Mouse (Mus musculus): ENCODE measurements around the gene Sprr2i. TPM values are rescaled to one million over a fixed set of nuclear protein-coding genes. Genes with fewer than 3 reads are reported as not detected.

Sprr2i gene
- polyA plus RNA-seq (2015; fragmentation: Illumina TruSeq; extraction: RNeasy Lipid Tissue Mini Kit (QIAGEN cat#74804); ENCODE audit: insufficient read depth, low replicate concordance) = not detected

GRCm38 (mm10) chr3:92407691-92408090 is at the start of gene Sprr2i:
Sprr2i (plus strand) TSS chr3:92407991.

GRCm38 (mm10) chr3:92364887-92365286 is 42.9 kb upstream of the Sprr2i start, which contains the start of gene Sprr2f:
Sprr2f (plus strand) TSS chr3:92365187.

GRCm38 (mm10) chr3:92385385-92385784 is 22.4 kb upstream of the Sprr2i start, which contains the start of gene Sprr2h:
Sprr2h (plus strand) TSS chr3:92385685.

GRCm38 (mm10) chr3:92417782-92418181 is 10.0 kb downstream of the Sprr2i start, which contains the start of gene Sprr2j-ps:
Sprr2j-ps (plus strand) TSS chr3:92418082.

GRCm38 (mm10) chr3:92429323-92429722 is 21.5 kb downstream of the Sprr2i start, which contains the start of gene Gm9774:
Gm9774 (minus strand) TSS chr3:92429423.

GRCm38 (mm10) chr3:92432282-92432681 is 24.5 kb downstream of the Sprr2i start, which contains the start of gene Sprr2k:
Sprr2k (plus strand) TSS chr3:92432582.

GRCm38 (mm10) chr3:92438689-92439088 is 30.9 kb downstream of the Sprr2i start, which contains the start of gene Sprr1b:
Sprr1b (minus strand) TSS chr3:92438789.

GRCm38 (mm10) chr3:92458620-92459019 is 50.8 kb downstream of the Sprr2i start, which contains the start of gene Sprr3:
Sprr3 (minus strand) TSS chr3:92458720.

Other genes starting within 250 kb of the Sprr2i start
- not detected for gene Sprr2a1, start 192.2 kb upstream of the Sprr2i start, polyA plus RNA-seq (2015; fragmentation: Illumina TruSeq; extraction: RNeasy Lipid Tissue Mini Kit (QIAGEN cat#74804); ENCODE audit: insufficient read depth, low replicate concordance)
- gene Sprr2a2, start 192.1 kb upstream of the Sprr2i start, polyA plus RNA-seq (2015; fragmentation: Illumina TruSeq; extraction: RNeasy Lipid Tissue Mini Kit (QIAGEN cat#74804); ENCODE audit: insufficient read depth, low replicate concordance) = not detected
- gene Sprr2a3, start 122.6 kb upstream of the Sprr2i start, polyA plus RNA-seq (2015; fragmentation: Illumina TruSeq; extraction: RNeasy Lipid Tissue Mini Kit (QIAGEN cat#74804); ENCODE audit: insufficient read depth, low replicate concordance) = not detected
- not detected for gene Sprr2b, start 91.4 kb upstream of the Sprr2i start, polyA plus RNA-seq (2015; fragmentation: Illumina TruSeq; extraction: RNeasy Lipid Tissue Mini Kit (QIAGEN cat#74804); ENCODE audit: insufficient read depth, low replicate concordance)
- gene Sprr2d, start 68.9 kb upstream of the Sprr2i start, polyA plus RNA-seq (2015; fragmentation: Illumina TruSeq; extraction: RNeasy Lipid Tissue Mini Kit (QIAGEN cat#74804); ENCODE audit: insufficient read depth, low replicate concordance) = not detected
- gene Sprr2e, start 55.8 kb upstream of the Sprr2i start, polyA plus RNA-seq (2015; fragmentation: Illumina TruSeq; extraction: RNeasy Lipid Tissue Mini Kit (QIAGEN cat#74804); ENCODE audit: insufficient read depth, low replicate concordance) = not detected
- not detected for gene Sprr2f, start 42.8 kb upstream of the Sprr2i start, polyA plus RNA-seq (2015; fragmentation: Illumina TruSeq; extraction: RNeasy Lipid Tissue Mini Kit (QIAGEN cat#74804); ENCODE audit: insufficient read depth, low replicate concordance)
- gene Sprr2h, start 22.3 kb upstream of the Sprr2i start, polyA plus RNA-seq (2015; fragmentation: Illumina TruSeq; extraction: RNeasy Lipid Tissue Mini Kit (QIAGEN cat#74804); ENCODE audit: insufficient read depth, low replicate concordance) = not detected
- gene Sprr2j-ps, start 10.1 kb downstream of the Sprr2i start, polyA plus RNA-seq (2015; fragmentation: Illumina TruSeq; extraction: RNeasy Lipid Tissue Mini Kit (QIAGEN cat#74804); ENCODE audit: insufficient read depth, low replicate concordance) = not detected
- gene Gm9774, start 21.4 kb downstream of the Sprr2i start, polyA plus RNA-seq (2015; fragmentation: Illumina TruSeq; extraction: RNeasy Lipid Tissue Mini Kit (QIAGEN cat#74804); ENCODE audit: insufficient read depth, low replicate concordance) = 1.4 TPM
- gene Sprr2k, start 24.6 kb downstream of the Sprr2i start, polyA plus RNA-seq (2015; fragmentation: Illumina TruSeq; extraction: RNeasy Lipid Tissue Mini Kit (QIAGEN cat#74804); ENCODE audit: insufficient read depth, low replicate concordance) = not detected
- gene Sprr1b, start 30.8 kb downstream of the Sprr2i start, polyA plus RNA-seq (2015; fragmentation: Illumina TruSeq; extraction: RNeasy Lipid Tissue Mini Kit (QIAGEN cat#74804); ENCODE audit: insufficient read depth, low replicate concordance) = not detected
- gene Sprr3, start 50.7 kb downstream of the Sprr2i start, polyA plus RNA-seq (2015; fragmentation: Illumina TruSeq; extraction: RNeasy Lipid Tissue Mini Kit (QIAGEN cat#74804); ENCODE audit: insufficient read depth, low replicate concordance) = not detected
- not detected for gene Sprr1a, start 77.9 kb downstream of the Sprr2i start, polyA plus RNA-seq (2015; fragmentation: Illumina TruSeq; extraction: RNeasy Lipid Tissue Mini Kit (QIAGEN cat#74804); ENCODE audit: insufficient read depth, low replicate concordance)
- not detected for gene Sprr4, start 92.5 kb downstream of the Sprr2i start, polyA plus RNA-seq (2015; fragmentation: Illumina TruSeq; extraction: RNeasy Lipid Tissue Mini Kit (QIAGEN cat#74804); ENCODE audit: insufficient read depth, low replicate concordance)
- gene 2310046K23Rik, start 126.5 kb downstream of the Sprr2i start, polyA plus RNA-seq (2015; fragmentation: Illumina TruSeq; extraction: RNeasy Lipid Tissue Mini Kit (QIAGEN cat#74804); ENCODE audit: insufficient read depth, low replicate concordance) = not detected
- gene Ivl, start 165.7 kb downstream of the Sprr2i start, polyA plus RNA-seq (2015; fragmentation: Illumina TruSeq; extraction: RNeasy Lipid Tissue Mini Kit (QIAGEN cat#74804); ENCODE audit: insufficient read depth, low replicate concordance) = not detected
- not detected for gene Smcp, start 181.0 kb downstream of the Sprr2i start, polyA plus RNA-seq (2015; fragmentation: Illumina TruSeq; extraction: RNeasy Lipid Tissue Mini Kit (QIAGEN cat#74804); ENCODE audit: insufficient read depth, low replicate concordance)
- not detected for gene 2210017I01Rik, start 199.5 kb downstream of the Sprr2i start, polyA plus RNA-seq (2015; fragmentation: Illumina TruSeq; extraction: RNeasy Lipid Tissue Mini Kit (QIAGEN cat#74804); ENCODE audit: insufficient read depth, low replicate concordance)
- gene Lce6a, start 213.7 kb downstream of the Sprr2i start, polyA plus RNA-seq (2015; fragmentation: Illumina TruSeq; extraction: RNeasy Lipid Tissue Mini Kit (QIAGEN cat#74804); ENCODE audit: insufficient read depth, low replicate concordance) = not detected
- gene Lce1a1, start 240.3 kb downstream of the Sprr2i start, polyA plus RNA-seq (2015; fragmentation: Illumina TruSeq; extraction: RNeasy Lipid Tissue Mini Kit (QIAGEN cat#74804); ENCODE audit: insufficient read depth, low replicate concordance) = not detected
- not detected for gene Lce1b, start 248.9 kb downstream of the Sprr2i start, polyA plus RNA-seq (2015; fragmentation: Illumina TruSeq; extraction: RNeasy Lipid Tissue Mini Kit (QIAGEN cat#74804); ENCODE audit: insufficient read depth, low replicate concordance)

All from spleen, adult 10 weeks (tissue).